Mouse (Mus musculus) neural tube, embryonic 11.5 days (tissue): ENCODE measurements around the gene Pemt. TPM values are rescaled to one million over a fixed set of nuclear protein-coding genes. Genes with fewer than 3 reads are reported as not detected.

Source experiments
- ATAC-seq: fragments of 200-750 bp; cut with Nextera tagmentation; 2 replicates; pipeline ENCODE4 v1.8.0; 2017; ENCODE audit warnings: moderate number of reproducible peaks, mild to moderate bottlenecking, moderate TSS enrichment, moderate library complexity; ENCODE audit not compliant: insufficient read depth, low FRiP score, low TSS enrichment
- DNase-seq: peaks from one replicate; pipeline ENCODE4 v3.0.0-alpha.2; 2015; ENCODE audit warnings: low spot score
- H3K27ac ChIP-seq: fragments of 300-500 bp; sonication (generic); 2 replicates; pipeline ENCODE4 v1.5.1; 2014; ENCODE audit warnings: low read depth, mild to moderate bottlenecking, low read length
- H3K27me3 ChIP-seq: fragments of 300-500 bp; sonication (generic); 2 replicates; pipeline ENCODE4 v1.6.1; 2014; ENCODE audit warnings: mild to moderate bottlenecking, low read length, mixed read lengths; ENCODE audit not compliant: control insufficient read depth, insufficient read depth
- H3K36me3 ChIP-seq: fragments of 300-500 bp; sonication (generic); 2 replicates; pipeline ENCODE4 v1.6.1; 2014; ENCODE audit warnings: mild to moderate bottlenecking, low read length, moderate library complexity, mixed read lengths; ENCODE audit not compliant: control insufficient read depth, insufficient read depth
- H3K4me1 ChIP-seq: fragments of 300-500 bp; sonication (generic); 2 replicates; pipeline ENCODE4 v1.6.1; 2014; ENCODE audit warnings: low read length, mixed read lengths; ENCODE audit not compliant: control insufficient read depth, insufficient read depth
- H3K4me2 ChIP-seq: fragments of 300-500 bp; sonication (generic); 2 replicates; pipeline ENCODE4 v1.6.1; 2014; ENCODE audit warnings: low read depth, mild to moderate bottlenecking, moderate library complexity
- H3K4me3 ChIP-seq: fragments of 300-500 bp; sonication (generic); 2 replicates; pipeline ENCODE4 v1.5.1; 2014; ENCODE audit warnings: low read depth, low read length
- H3K9ac ChIP-seq: fragments of 300-500 bp; sonication (generic); 2 replicates; pipeline ENCODE4 v1.6.1; 2014; ENCODE audit warnings: mild to moderate bottlenecking, low read length
- H3K9me3 ChIP-seq: fragments of 300-500 bp; sonication (generic); 2 replicates; pipeline ENCODE4 v1.6.1; 2016; ENCODE audit warnings: low read length; ENCODE audit not compliant: control insufficient read depth
- WGBS: fragments of 180-500 bp; shearing (Covaris S2); extraction: QIAGEN DNeasy Blood & Tissue Kit; methylation state at CpG from one replicate; pipeline ENCODE4 v1.1.7; 2014; 5-methylcytosine and 5-hydroxymethylcytosine counted together
- polyA plus RNA-seq: library from polyadenylated mRNA; unstranded; fragments of >200 nt; fragmentation: Nextera tagmentation; extraction: Ambion mirVana; gene quantifications from 2 replicates; pipeline ENCODE4 v1.2.1, GENCODE M21; 2014

The Pemt gene
- polyA plus RNA-seq, 1 experiment from 2014 or later, result 7.3 TPM

- no peaks in the 10 kb centered on the region for H3K36me3 ChIP-seq
- H3K27ac ChIP-seq, result no peak overlapping the region
- no peaks in the 10 kb centered on the region for H3K27me3 ChIP-seq
- 79% methylated on average over 5 of the region's 5 CpGs for WGBS
- DNase-seq (no peak), ATAC-seq (no peak)
- no peaks in the 10 kb centered on the region for H3K9me3 ChIP-seq
- H3K4me2 ChIP-seq, result no peak overlapping the region
- H3K4me3 ChIP-seq, result no peak overlapping the region
- no peaks in the 10 kb centered on the region for H3K4me1 ChIP-seq
- H3K9ac ChIP-seq, result no peak overlapping the region
Observed at GRCm38 (mm10) chr11:60001231-60001980, 44.9 kb downstream of the Pemt start.

GRCm38 (mm10) chr11:59994318-59994717, 52.0 kb downstream of the Pemt start:
- H3K4me2 ChIP-seq, result no peak overlapping the region
- WGBS, result 78% methylated on average over 9 of the region's 9 CpGs
- H3K4me3 ChIP-seq, result no peak overlapping the region
- H3K36me3 ChIP-seq, result no peaks in the 10 kb centered on the region
- H3K9ac ChIP-seq, result no peak overlapping the region
- H3K9me3 ChIP-seq, result no peaks in the 10 kb centered on the region
- DNase-seq (no peak), ATAC-seq (no peak)
- H3K4me1 ChIP-seq, result no peaks in the 10 kb centered on the region
- H3K27me3 ChIP-seq, result no peaks in the 10 kb centered on the region
- no peak overlapping the region for H3K27ac ChIP-seq

GRCm38 (mm10) chr11:59991365-59991764, 54.9 kb downstream of the Pemt start:
- no peaks in the 10 kb centered on the region for H3K9me3 ChIP-seq
- DNase-seq, result no peak
- no peaks in the 10 kb centered on the region for H3K36me3 ChIP-seq
- H3K27me3 ChIP-seq, result no peaks in the 10 kb centered on the region
- H3K9ac ChIP-seq, result no peak overlapping the region
- 79% methylated on average over 8 of the region's 8 CpGs for WGBS
- no peak for ATAC-seq
- H3K4me2 ChIP-seq, result no peak overlapping the region
- H3K27ac ChIP-seq, result no peak overlapping the region
- no peak overlapping the region for H3K4me3 ChIP-seq
- H3K4me1 ChIP-seq, result no peaks in the 10 kb centered on the region

GRCm38 (mm10) chr11:59989406-59989805, 56.9 kb downstream of the Pemt start:
- H3K4me1 ChIP-seq, result no peaks in the 10 kb centered on the region
- no peaks in the 10 kb centered on the region for H3K27me3 ChIP-seq
- H3K4me3 ChIP-seq, result no peak overlapping the region
- H3K9me3 ChIP-seq, result no peaks in the 10 kb centered on the region
- no peak overlapping the region for H3K27ac ChIP-seq
- H3K36me3 ChIP-seq, result no peaks in the 10 kb centered on the region
- ATAC-seq (no peak), DNase-seq (no peak)
- H3K9ac ChIP-seq, result no peak overlapping the region
- no peak overlapping the region for H3K4me2 ChIP-seq
- WGBS, result 80% methylated on average over 1 of the region's 1 CpGs

DNA sequence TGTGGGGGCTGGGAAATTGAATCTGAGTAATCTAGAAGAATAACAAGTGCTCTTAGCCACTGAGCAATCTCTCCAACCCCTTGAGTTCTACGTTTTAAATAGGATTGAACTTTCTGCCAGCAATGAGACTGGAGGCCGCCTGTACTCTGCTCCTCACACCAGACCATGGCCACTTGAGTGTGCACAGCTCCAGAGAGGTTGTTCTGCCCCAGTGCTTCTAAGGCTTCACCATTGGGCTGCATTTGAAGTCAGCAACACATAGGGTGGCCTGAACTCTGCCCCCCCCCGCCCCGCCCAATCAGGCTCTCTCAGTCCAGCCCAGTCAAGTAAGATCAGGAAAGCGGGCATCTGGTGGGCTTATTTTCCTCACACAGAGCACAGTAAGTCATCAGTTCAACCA, 68.5 kb downstream of the Pemt start:
- no peaks in the 10 kb centered on the region for H3K27me3 ChIP-seq
- no peaks in the 10 kb centered on the region for H3K36me3 ChIP-seq
- 84% methylated on average over 5 of the region's 5 CpGs for WGBS
- no peak overlapping the region for H3K4me3 ChIP-seq
- no peak overlapping the region for H3K9ac ChIP-seq
- H3K4me1 ChIP-seq, result no peaks in the 10 kb centered on the region
- no peak overlapping the region for H3K27ac ChIP-seq
- DNase-seq (no peak), ATAC-seq (no peak)
- no peaks in the 10 kb centered on the region for H3K9me3 ChIP-seq
- H3K4me2 ChIP-seq, result no peak overlapping the region

GRCm38 (mm10) chr11:59975241-59975640, 71.0 kb downstream of the Pemt start:
- Histone ChIP-seq H3K36me3 (no peaks in the 10 kb centered on the region), H3K9ac (no peak overlapping the region), H3K27me3 (no peaks in the 10 kb centered on the region), H3K4me1 (no peaks in the 10 kb centered on the region), H3K9me3 (no peaks in the 10 kb centered on the region), H3K4me2 (no peak overlapping the region), H3K27ac (no peak overlapping the region), H3K4me3 (no peak overlapping the region)
- DNase-seq (no peak), ATAC-seq (no peak)
- 34% methylated on average over 10 of the region's 10 CpGs for WGBS

DNA sequence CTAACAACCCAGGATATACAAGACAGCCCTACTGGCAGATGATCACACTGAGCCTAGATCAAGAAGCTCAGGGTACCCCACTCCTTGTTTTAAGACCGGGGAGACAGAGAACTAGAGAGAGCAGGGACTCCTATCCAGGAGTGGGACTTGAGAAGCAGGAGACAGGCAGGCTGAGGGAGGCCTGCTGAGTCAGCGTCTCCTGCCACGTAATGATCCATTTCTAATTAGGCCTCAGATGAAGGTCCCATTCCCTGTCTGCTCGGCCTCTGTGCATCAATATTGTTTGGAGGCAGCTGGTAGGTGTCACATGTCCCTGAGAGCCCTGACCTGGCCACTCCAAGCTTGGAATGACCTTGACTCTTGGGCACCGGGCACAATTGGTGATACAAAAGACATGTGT, 72.9 kb downstream of the Pemt start:
- H3K27me3 ChIP-seq, result no peaks in the 10 kb centered on the region
- H3K4me3 ChIP-seq, result no peak overlapping the region
- 81% methylated on average over 5 of the region's 5 CpGs for WGBS
- H3K4me1 ChIP-seq, result no peaks in the 10 kb centered on the region
- no peak overlapping the region for H3K27ac ChIP-seq
- no peak overlapping the region for H3K4me2 ChIP-seq
- no peak for ATAC-seq
- H3K9ac ChIP-seq, result no peak overlapping the region
- no peaks in the 10 kb centered on the region for H3K36me3 ChIP-seq
- no peak for DNase-seq
- no peaks in the 10 kb centered on the region for H3K9me3 ChIP-seq

- DNase-seq (no peak), ATAC-seq (no peak)
- no peak overlapping the region for H3K4me2 ChIP-seq
- H3K36me3 ChIP-seq, result no peaks in the 10 kb centered on the region
- 49% methylated on average over 2 of the region's 2 CpGs for WGBS
- H3K4me3 ChIP-seq, result no peak overlapping the region
- no peaks in the 10 kb centered on the region for H3K9me3 ChIP-seq
- no peaks in the 10 kb centered on the region for H3K27me3 ChIP-seq
- H3K27ac ChIP-seq, result no peak overlapping the region
- H3K4me1 ChIP-seq, result no peaks in the 10 kb centered on the region
- no peak overlapping the region for H3K9ac ChIP-seq
Observed at GRCm38 (mm10) chr11:59971691-59972090, 74.6 kb downstream of the Pemt start.

GRCm38 (mm10) chr11:59970780-59971179, 75.5 kb downstream of the Pemt start:
- WGBS, result 84% methylated on average over 5 of the region's 5 CpGs
- ATAC-seq, result no peak
- DNase-seq, result no peak
- no peak overlapping the region for H3K4me2 ChIP-seq
- no peak overlapping the region for H3K9ac ChIP-seq
- H3K9me3 ChIP-seq, result no peaks in the 10 kb centered on the region
- H3K36me3 ChIP-seq, result no peaks in the 10 kb centered on the region
- H3K27ac ChIP-seq, result no peak overlapping the region
- no peaks in the 10 kb centered on the region for H3K27me3 ChIP-seq
- no peaks in the 10 kb centered on the region for H3K4me1 ChIP-seq
- no peak overlapping the region for H3K4me3 ChIP-seq
